Mouse (Mus musculus) olfactory bulb, adult 2 months (tissue): ENCODE results near the gene Nfe2l1. TPM values are rescaled to one million over a fixed set of nuclear protein-coding genes. Genes with fewer than 3 reads are reported as not detected.
"Not testable (repeated sequence)": the region's sequence is repeated elsewhere in the genome, so short reads cannot be mapped to it uniquely, and the experiment has no call there.

Source experiments
- H3K27ac ChIP-seq: fragments of 200-500 bp; 2 replicates; pipeline ENCODE4 v1.5.1; 2012; ENCODE audit warnings: low read depth, low read length; ENCODE audit not compliant: insufficient read depth
- H3K4me1 ChIP-seq: fragments of 200-500 bp; 2 replicates; pipeline ENCODE4 v1.6.1; 2012; ENCODE audit warnings: low read length; ENCODE audit not compliant: control insufficient read depth, insufficient read depth
- H3K4me3 ChIP-seq: fragments of 200-500 bp; 2 replicates; pipeline ENCODE4 v1.5.1; 2012; ENCODE audit warnings: mild to moderate bottlenecking, low read depth, low read length, moderate library complexity; ENCODE audit not compliant: insufficient read depth
- CTCF ChIP-seq: fragments of 200-500 bp; IDR thresholded peaks from 2 replicates; pipeline ENCODE4 v1.5.1; 2012; ENCODE audit warnings: low read depth, mild to moderate bottlenecking, low read length, moderate library complexity; ENCODE audit not compliant: insufficient read depth
- POLR2A ChIP-seq: fragments of 200-500 bp; IDR thresholded peaks from 2 replicates; pipeline ENCODE4 v1.6.1; 2012; ENCODE audit warnings: mild to moderate bottlenecking, low read depth, low read length, moderate library complexity; ENCODE audit not compliant: insufficient read depth
- WGBS: fragments of 180-500 bp; shearing (Covaris S2); methylation state at CpG from one replicate; pipeline ENCODE4 v1.1.7; 2018; 5-methylcytosine and 5-hydroxymethylcytosine counted together
- polyA plus RNA-seq: library from polyadenylated mRNA; stranded (reverse); fragments of >200 nt; gene quantifications from 2 replicates; pipeline ENCODE4 v1.2.4, GENCODE M21; 2012; ENCODE audit warnings: low replicate concordance; ENCODE audit not compliant: missing spikeins, insufficient read depth, insufficient read length

Nfe2l1 gene
- polyA plus RNA-seq, 1 experiment = not detected

- peaks cover 9% of the 10 kb centered on the region for H3K4me1 ChIP-seq
- peak within 1 kb of the TSS; percentile 37 for H3K4me3 ChIP-seq
- WGBS = 3% methylated on average over 49 of the region's 60 CpGs
- TF ChIP-seq POLR2A (no peak), CTCF (no peak)
- H3K27ac ChIP-seq = no peak within 1 kb of the TSS
Measured at GRCm38 (mm10) chr11:96849681-96850467, 20.1 kb upstream of the Nfe2l1 start, which contains the start of gene Copz2. Gene Copz2 (plus strand): TSS chr11:96849870.

GRCm38 (mm10) chr11:96849145-96849544 is 19.4 kb upstream of the Nfe2l1 start:
- H3K4me1 ChIP-seq, H3K27ac ChIP-seq, H3K4me3 ChIP-seq: not testable (repeated sequence)
- WGBS = 69% methylated on average over 5 of the region's 5 CpGs

GRCm38 (mm10) chr11:96848694-96849093 is 18.9 kb upstream of the Nfe2l1 start:
- Histone ChIP-seq H3K27ac (no peak overlapping the region), H3K4me3 (no peak overlapping the region), H3K4me1 (peaks cover 9% of the 10 kb centered on the region)
- TF ChIP-seq CTCF (no peak), POLR2A (no peak)
- 52% methylated on average over 9 of the region's 9 CpGs for WGBS

GRCm38 (mm10) chr11:96847240-96847639 is 17.5 kb upstream of the Nfe2l1 start:
- H3K4me3 ChIP-seq = no peak overlapping the region
- TF ChIP-seq POLR2A (no peak), CTCF (no peak)
- no peak overlapping the region for H3K27ac ChIP-seq
- 59% methylated on average over 3 of the region's 3 CpGs for WGBS
- peaks cover 9% of the 10 kb centered on the region for H3K4me1 ChIP-seq

- H3K4me1 ChIP-seq = peaks cover 4% of the 10 kb centered on the region
- TF ChIP-seq CTCF = no peak
- no peak for TF ChIP-seq POLR2A
- 59% methylated on average over 3 of the region's 3 CpGs for WGBS
- H3K27ac ChIP-seq = no peak overlapping the region
- H3K4me3 ChIP-seq = no peak overlapping the region
Measured at GRCm38 (mm10) chr11:96843627-96844026, 13.9 kb upstream of the Nfe2l1 start.

GRCm38 (mm10) chr11:96840290-96840689 is 10.5 kb upstream of the Nfe2l1 start:
- TF ChIP-seq CTCF (no peak), POLR2A (no peak)
- peaks cover 4% of the 10 kb centered on the region for H3K4me1 ChIP-seq
- no peak overlapping the region for H3K27ac ChIP-seq
- WGBS = 37% methylated on average over 8 of the region's 8 CpGs
- no peak overlapping the region for H3K4me3 ChIP-seq

- peaks cover 4% of the 10 kb centered on the region for H3K4me1 ChIP-seq
- TF ChIP-seq POLR2A = no peak
- no peak for TF ChIP-seq CTCF
- 69% methylated on average over 3 of the region's 3 CpGs for WGBS
- no peak overlapping the region for H3K4me3 ChIP-seq
- no peak overlapping the region for H3K27ac ChIP-seq
Measured at GRCm38 (mm10) chr11:96839877-96840276, 10.1 kb upstream of the Nfe2l1 start.

- TF ChIP-seq CTCF (no peak), POLR2A (no peak)
- peaks cover 4% of the 10 kb centered on the region for H3K4me1 ChIP-seq
- no peak overlapping the region for H3K27ac ChIP-seq
- WGBS = 87% methylated on average over 7 of the region's 7 CpGs
- H3K4me3 ChIP-seq = no peak overlapping the region
Measured at GRCm38 (mm10) chr11:96839428-96839827, 9.7 kb upstream of the Nfe2l1 start.

GRCm38 (mm10) chr11:96838341-96838740 is 8.6 kb upstream of the Nfe2l1 start:
- Histone ChIP-seq H3K4me1 (peaks cover 4% of the 10 kb centered on the region), H3K27ac (no peak overlapping the region), H3K4me3 (no peak overlapping the region)
- no peak for TF ChIP-seq POLR2A
- TF ChIP-seq CTCF = no peak
- 73% methylated on average over 4 of the region's 4 CpGs for WGBS
